Mouse (Mus musculus) forebrain, embryonic 15.5 days (tissue): ENCODE measurements around the gene Gm10406. TPM values are rescaled to one million over a fixed set of nuclear protein-coding genes. Genes with fewer than 3 reads are reported as not detected.
"Not testable (repeated sequence)": the region's sequence is repeated elsewhere in the genome, so short reads cannot be mapped to it uniquely, and the experiment has no call there.

ENCODE experiments used
- ATAC-seq: fragments of 200-750 bp; cut with Nextera tagmentation; replicated peaks from 2 replicates; pipeline ENCODE4 v1.8.0; 2017; ENCODE audit warnings: mild to moderate bottlenecking, moderate TSS enrichment, moderate library complexity
- H3K27ac ChIP-seq: fragments of 300-500 bp; sonication (generic); replicated peaks from 2 replicates; pipeline ENCODE4 v1.5.1; 2015; ENCODE audit warnings: mild to moderate bottlenecking, inconsistent platforms
- H3K27me3 ChIP-seq: fragments of 300-500 bp; sonication (generic); 2 replicates; pipeline ENCODE4 v1.6.1; 2015; ENCODE audit warnings: inconsistent platforms
- H3K36me3 ChIP-seq: fragments of 300-500 bp; sonication (generic); 2 replicates; pipeline ENCODE4 v1.6.1; 2015; ENCODE audit warnings: mild to moderate bottlenecking, inconsistent platforms
- H3K4me1 ChIP-seq: fragments of 300-500 bp; sonication (generic); 2 replicates; pipeline ENCODE4 v1.6.1; 2015; ENCODE audit warnings: inconsistent platforms
- H3K4me2 ChIP-seq: fragments of 300-500 bp; sonication (generic); replicated peaks from 2 replicates; pipeline ENCODE4 v1.6.1; 2015; ENCODE audit warnings: mild to moderate bottlenecking, inconsistent platforms
- H3K4me3 ChIP-seq: fragments of 300-500 bp; sonication (generic); 2 replicates; pipeline ENCODE4 v1.5.1; 2015; ENCODE audit warnings: mild to moderate bottlenecking, inconsistent platforms
- H3K9ac ChIP-seq: fragments of 300-500 bp; sonication (generic); replicated peaks from 2 replicates; pipeline ENCODE4 v1.6.1; 2015; ENCODE audit warnings: mild to moderate bottlenecking, inconsistent platforms
- H3K9me3 ChIP-seq: fragments of 300-500 bp; sonication (generic); 2 replicates; pipeline ENCODE4 v1.6.1; 2016; ENCODE audit warnings: inconsistent platforms
- WGBS: fragments of 180-500 bp; shearing (Covaris S2); methylation state at CpG from one replicate; pipeline ENCODE4 v1.1.7; 2015; ENCODE audit warnings: mixed read lengths; 5-methylcytosine and 5-hydroxymethylcytosine counted together
- polyA plus RNA-seq: library from polyadenylated mRNA; unstranded; fragments of >200 nt; fragmentation: Nextera tagmentation; extraction: Ambion mirVana; gene quantifications from 2 replicates; pipeline ENCODE4 v1.2.1, GENCODE M21; 2015

Gm10406 gene
- 2.3 TPM in 2 replicates for polyA plus RNA-seq

DNA sequence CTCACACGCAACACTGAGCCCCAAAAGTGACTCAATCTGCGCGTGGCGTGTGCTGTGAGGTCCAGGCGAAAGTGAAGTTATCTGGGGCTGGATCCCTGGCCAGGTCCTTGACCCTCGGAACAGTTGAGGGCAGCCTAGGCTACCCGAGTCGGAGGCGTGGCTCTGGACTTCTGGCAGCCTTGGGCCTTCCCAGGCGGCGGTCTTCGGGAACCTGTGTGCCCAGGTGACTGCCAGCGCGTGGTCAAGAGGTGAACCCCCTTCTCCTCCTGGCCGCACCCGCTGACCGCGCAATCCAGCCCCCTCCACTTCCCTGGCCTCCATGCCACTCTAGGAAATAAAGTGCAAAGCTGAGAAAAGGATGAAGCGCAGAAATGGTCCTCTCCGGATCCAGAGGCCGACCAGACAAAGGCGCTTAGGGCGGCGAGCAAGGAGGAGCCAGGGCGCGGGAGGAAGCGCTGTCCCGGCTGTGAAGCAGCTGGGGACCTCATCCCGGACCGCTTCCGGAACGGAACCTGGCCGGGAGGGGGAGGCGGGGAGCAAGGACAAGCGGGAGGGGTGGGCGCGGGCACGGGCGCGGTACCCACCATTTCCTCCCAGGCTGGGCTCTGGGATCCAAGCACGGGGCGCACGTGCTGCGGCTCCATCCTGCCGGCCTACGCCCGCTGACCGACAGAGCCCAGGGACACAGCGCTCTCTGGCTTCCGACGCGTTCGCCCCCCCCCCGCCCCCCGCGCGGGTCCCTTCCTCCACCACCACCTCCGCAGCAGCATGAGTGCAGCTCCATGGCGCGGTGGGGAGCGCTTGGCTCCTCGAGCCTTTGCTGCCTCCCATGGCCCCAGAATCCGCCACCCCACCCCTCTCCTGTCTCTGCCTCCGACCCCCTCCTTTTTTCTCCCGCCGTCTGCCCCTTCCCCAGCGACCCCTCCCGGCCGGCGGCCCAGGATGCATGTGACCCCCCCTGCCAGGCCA is at the start of gene Gm10406:
TSS of gene Gm10406 (minus strand) at position 669 of the 969 bp plus-strand sequence.
- not testable (repeated sequence) for H3K9me3 ChIP-seq, H3K4me1 ChIP-seq, H3K27me3 ChIP-seq, H3K36me3 ChIP-seq, ATAC-seq
- peak within 1 kb of the TSS; percentile 55 for H3K4me3 ChIP-seq
- peak within 1 kb of the TSS; percentile 34; the same call in 1 of the 2 replicates for H3K27ac ChIP-seq
- under 1% methylated on average over 43 of the region's 70 CpGs for WGBS
- H3K4me2 ChIP-seq: peak within 1 kb of the TSS; percentile 95
- peak within 1 kb of the TSS; percentile 63 for H3K9ac ChIP-seq

DNA sequence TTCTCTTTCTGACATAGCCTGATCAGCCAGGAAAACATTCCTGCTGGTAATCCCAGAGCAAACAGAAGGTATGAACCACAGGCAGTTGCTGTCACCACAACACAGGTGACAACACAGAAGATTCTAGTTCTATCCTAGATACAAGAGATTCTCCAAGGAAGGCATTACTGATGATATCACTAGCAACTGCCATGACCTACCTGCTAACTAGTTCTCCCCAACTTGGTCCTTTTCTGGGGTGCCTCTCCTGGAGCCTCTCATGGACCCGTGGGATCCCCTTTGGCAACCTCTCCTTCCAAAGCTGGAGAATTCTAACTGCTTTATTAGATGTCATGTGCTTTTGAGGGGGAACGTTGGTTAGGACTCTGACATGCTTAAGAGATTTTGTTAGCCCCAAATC is 17.6 kb upstream of the Gm10406 start, which contains the start of gene Gm3685:
TSS of gene Gm3685 (minus strand) at position 101 of the 400 bp plus-strand sequence.
- not testable (repeated sequence) for H3K4me2 ChIP-seq, ATAC-seq, H3K27me3 ChIP-seq, H3K36me3 ChIP-seq, H3K27ac ChIP-seq, H3K4me1 ChIP-seq, H3K9me3 ChIP-seq, H3K4me3 ChIP-seq, H3K9ac ChIP-seq
- no CpG with 5 or more reads among the region's 2 CpGs for WGBS

DNA sequence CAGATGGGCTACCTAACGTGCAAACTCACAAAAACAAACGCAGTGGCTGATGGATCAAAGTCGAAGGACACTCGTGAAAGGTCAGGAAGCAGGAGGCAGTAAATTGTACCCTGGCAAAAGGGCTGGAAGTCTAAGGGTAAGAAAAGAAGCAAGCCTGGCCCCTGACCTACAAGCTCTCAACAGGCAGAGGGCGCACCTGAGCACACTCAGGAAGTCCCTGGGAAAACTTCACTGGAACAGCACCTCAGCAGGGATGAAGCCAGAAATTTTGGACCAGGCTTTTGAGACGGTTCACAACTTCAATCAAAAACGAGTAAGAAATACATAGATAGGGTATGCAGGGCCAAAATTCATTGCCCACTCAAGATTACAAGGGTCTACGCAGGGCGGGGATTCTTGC is 975 bp downstream of the Gm10406 start:
- ATAC-seq, H3K27me3 ChIP-seq, H3K27ac ChIP-seq, H3K36me3 ChIP-seq, H3K4me1 ChIP-seq, H3K9me3 ChIP-seq, H3K9ac ChIP-seq: not testable (repeated sequence)
- Histone ChIP-seq H3K4me3 (0 out of 2 replicates have a peak overlapping the region, but pooled peaks have one; percentile 55), H3K4me2 (peak overlapping the region; percentile 95)
- WGBS: 6% methylated on average over 9 of the region's 9 CpGs

DNA sequence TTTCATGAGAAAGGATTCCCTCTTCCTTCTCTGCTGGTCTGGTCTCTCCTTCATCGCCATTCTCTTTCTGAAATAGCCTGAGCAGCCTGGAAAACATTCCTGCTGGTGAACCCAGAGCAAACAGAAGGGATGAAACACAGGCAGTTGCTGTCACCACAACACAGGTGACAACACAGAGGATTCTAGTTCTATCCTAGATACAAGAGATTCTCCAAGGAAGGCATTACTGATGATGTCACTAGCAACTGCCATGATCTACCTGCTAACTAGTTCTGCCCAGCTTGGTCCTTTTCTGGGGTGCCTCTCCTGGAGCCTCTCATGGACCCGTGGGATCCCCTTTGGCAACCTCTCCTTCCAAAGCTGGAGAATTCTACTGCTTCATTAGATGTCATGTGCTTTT is 53.5 kb downstream of the Gm10406 start, which contains the start of gene Gm6356:
TSS of gene Gm6356 (minus strand) at position 101 of the 400 bp plus-strand sequence.
- not testable (repeated sequence) for H3K4me3 ChIP-seq, H3K9ac ChIP-seq, H3K36me3 ChIP-seq, H3K9me3 ChIP-seq, ATAC-seq, H3K27me3 ChIP-seq, H3K27ac ChIP-seq, H3K4me1 ChIP-seq, H3K4me2 ChIP-seq
- WGBS: 50% methylated on average over 1 of the region's 2 CpGs

Other genes starting within 250 kb of the Gm10406 start
- not detected in 2 replicates for gene Gm3642, start 187.1 kb downstream of the Gm10406 start, polyA plus RNA-seq
- 6.3 and 7.3 TPM in 2 replicates for gene Gm3667, start 137.5 kb downstream of the Gm10406 start, polyA plus RNA-seq
- gene Gm6356, start 53.6 kb downstream of the Gm10406 start, polyA plus RNA-seq: not detected in 2 replicates
- gene Gm3685, start 17.5 kb upstream of the Gm10406 start, polyA plus RNA-seq: not detected in 2 replicates
- gene Gm3696, start 73.2 kb upstream of the Gm10406 start, polyA plus RNA-seq: 2.7 and 4.8 TPM in 2 replicates
- gene Gm6676, start 98.0 kb upstream of the Gm10406 start, polyA plus RNA-seq: not detected in 2 replicates
- 6.6 and 7.4 TPM in 2 replicates for gene Gm3512, start 147.1 kb upstream of the Gm10406 start, polyA plus RNA-seq
- not detected in 2 replicates for gene Gm16434, start 167.1 kb upstream of the Gm10406 start, polyA plus RNA-seq
- gene Gm3727, start 237.3 kb upstream of the Gm10406 start, polyA plus RNA-seq: not detected in 2 replicates